Mouse (Mus musculus) myocyte (in vitro differentiated cells): ENCODE results near the gene Gm49358.

Source experiments
- E2F4 ChIP-seq: IDR thresholded peaks from one replicate; pipeline ENCODE4 v1.6.1; 2011; ENCODE audit warnings: mild to moderate bottlenecking, control low read depth, moderate library complexity; ENCODE audit not compliant: insufficient read depth
- POLR2A ChIP-seq: IDR thresholded peaks from one replicate; pipeline ENCODE4 v1.6.1; 2011; ENCODE audit warnings: low read depth, mild to moderate bottlenecking, control low read depth, moderate library complexity; ENCODE audit not compliant: insufficient read length
- TCF12 ChIP-seq: IDR thresholded peaks from one replicate; pipeline ENCODE4 v1.6.1; 2011; ENCODE audit warnings: mild to moderate bottlenecking, control low read depth; ENCODE audit not compliant: poor library complexity, insufficient read depth, severe bottlenecking

- no peak for TF ChIP-seq POLR2A
- TF ChIP-seq E2F4: no peak
- TF ChIP-seq TCF12: no peak
These were observed 55.9 kb downstream of the Gm49358 start for GRCm38 (mm10) chr10:86819649-86820165.
